Mouse (Mus musculus): ENCODE data around the gene Ralgps2.
A peak's percentile ranks its signal among the peaks of the same experiment; 100 is the strongest.

Gene Ralgps2

GRCm38 (mm10) chr1:156891561-156891960, 47.9 kb downstream of the Ralgps2 start:
- DNase-seq, result no peak

DNA sequence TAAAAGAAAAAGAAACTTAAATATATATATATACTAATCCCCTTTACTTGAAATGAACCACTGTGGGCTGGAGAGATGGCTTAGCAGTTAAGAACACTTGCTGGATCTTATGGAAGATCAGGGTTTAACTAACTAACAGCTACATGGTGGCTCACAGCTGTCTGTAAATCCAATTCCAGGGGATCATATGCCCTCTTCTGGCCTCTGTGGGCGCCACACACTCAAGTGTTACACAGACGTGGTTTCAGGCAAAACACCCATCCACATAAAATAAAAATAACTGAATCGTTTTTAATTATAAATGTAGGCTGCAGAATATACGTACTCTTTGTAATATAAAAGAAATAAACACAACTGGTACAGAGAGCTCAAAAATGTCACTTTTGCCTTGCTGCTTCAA, 50.6 kb downstream of the Ralgps2 start:
- DNase-seq, result no peak

GRCm38 (mm10) chr1:156885879-156886278, 53.5 kb downstream of the Ralgps2 start:
- DNase-seq, result no peak

- no peak for DNase-seq
Observed at GRCm38 (mm10) chr1:156884782-156885181, 54.6 kb downstream of the Ralgps2 start.

- DNase-seq, result no peak
Observed at GRCm38 (mm10) chr1:156870616-156871015, 68.8 kb downstream of the Ralgps2 start.

GRCm38 (mm10) chr1:156870028-156870427, 69.4 kb downstream of the Ralgps2 start:
- no peak for DNase-seq

DNA sequence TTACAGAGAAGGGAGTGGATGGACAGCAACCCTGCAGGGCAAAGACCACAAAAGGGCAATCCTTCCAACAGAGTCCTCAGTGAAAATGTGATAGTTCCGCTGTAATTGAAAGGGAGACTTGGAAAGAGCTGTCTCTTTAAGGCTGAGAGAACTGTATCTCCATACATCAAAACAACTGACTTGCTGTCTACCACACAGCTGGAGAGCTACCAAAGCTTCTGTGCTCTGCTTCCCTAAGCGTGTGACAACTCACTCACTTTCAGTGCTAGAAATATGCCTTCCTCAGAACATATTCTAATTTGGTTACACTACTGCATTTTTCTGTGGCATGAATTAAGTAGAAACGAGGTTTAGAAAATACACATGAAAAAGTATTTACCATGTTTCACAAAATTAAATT, 75.2 kb downstream of the Ralgps2 start:
- DNase-seq, result no peak

- no peak for DNase-seq
Observed at GRCm38 (mm10) chr1:156863726-156864125, 75.7 kb downstream of the Ralgps2 start.

- no peak for DNase-seq
Observed at GRCm38 (mm10) chr1:156861475-156862043, 77.9 kb downstream of the Ralgps2 start.

DNA sequence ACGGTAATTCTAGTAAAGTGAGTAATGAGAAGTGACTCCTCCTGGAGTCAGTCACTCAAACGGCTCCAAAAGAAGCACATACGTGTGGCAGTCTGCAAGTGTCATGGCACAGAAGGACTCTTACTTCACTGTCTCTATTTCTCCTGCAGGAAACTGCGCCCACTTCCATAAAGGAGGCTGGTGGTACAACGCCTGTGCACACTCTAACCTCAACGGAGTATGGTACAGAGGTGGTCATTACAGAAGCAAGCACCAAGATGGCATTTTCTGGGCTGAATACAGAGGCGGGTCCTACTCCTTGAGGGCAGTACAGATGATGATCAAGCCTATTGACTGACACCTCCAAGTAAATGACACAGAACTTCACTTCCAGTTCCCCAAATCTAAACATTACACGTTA, 79.2 kb downstream of the Ralgps2 start:
- DNase-seq, result no peak

DNA sequence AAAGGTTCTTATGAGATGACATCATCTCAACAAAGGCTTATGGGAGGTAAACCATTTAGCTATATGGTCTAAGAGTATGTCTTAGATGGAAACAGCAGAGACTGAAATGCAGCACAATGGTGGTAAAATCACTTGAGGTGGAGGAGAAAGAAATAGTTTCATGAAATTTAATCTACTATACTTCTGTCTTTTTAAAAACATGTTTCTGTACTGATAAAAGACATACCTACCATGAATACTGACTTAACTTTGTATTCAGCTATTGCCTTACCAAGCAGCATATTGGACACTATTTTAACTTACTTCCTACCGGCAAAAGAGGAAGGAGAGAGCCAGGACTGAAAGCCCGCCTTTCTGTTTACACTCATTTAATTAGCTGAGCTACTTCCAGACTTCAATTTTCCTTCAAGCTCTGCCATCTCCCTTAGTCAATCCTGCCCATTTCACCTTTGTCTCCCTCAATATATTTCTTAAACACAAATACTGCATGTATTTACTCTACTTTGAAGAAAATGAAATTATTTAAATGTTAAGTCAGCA, 79.6 kb downstream of the Ralgps2 start:
- DNase-seq, result no peak

DNA sequence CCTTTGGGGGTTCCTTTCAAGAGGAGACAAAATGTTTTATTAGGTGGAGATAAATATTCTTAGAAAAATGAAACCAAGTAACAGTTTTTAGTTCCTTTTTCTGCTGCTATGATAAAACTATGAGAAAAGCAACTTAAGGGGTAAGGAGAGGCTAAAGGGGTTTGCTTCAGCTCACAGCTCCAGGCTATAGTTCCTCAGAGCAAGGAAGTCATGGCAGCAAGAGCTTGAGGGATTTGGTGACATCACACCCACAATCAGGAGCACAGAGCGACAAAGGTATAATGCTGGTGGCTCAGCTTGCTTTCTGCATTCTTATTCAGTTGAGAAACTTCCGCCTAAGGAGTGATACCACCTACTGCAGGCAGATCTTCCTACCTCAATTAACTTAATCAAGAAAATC, 80.3 kb downstream of the Ralgps2 start:
- DNase-seq, result no peak

- no peak for DNase-seq
Observed at GRCm38 (mm10) chr1:156856666-156857065, 82.8 kb downstream of the Ralgps2 start.

DNA sequence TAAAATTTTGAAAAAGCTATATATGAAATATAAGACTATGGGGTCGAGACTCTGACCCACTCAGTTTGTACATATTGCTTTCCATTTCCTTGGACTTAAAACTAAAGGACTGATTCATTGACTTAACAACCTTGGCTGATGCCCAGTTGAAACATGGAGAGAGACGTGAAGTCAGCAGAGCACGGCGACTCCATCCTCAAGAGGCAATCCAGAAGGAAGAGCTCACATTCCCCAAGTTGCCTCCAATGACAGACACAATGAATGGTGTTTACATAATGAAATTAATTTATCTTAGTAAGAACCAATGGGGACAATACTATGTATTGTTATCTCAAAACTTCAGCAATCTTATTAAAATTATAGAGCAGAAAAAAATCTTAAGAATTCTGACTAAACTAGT, 84.9 kb downstream of the Ralgps2 start:
- no peak for DNase-seq

- no peak for DNase-seq
Observed at GRCm38 (mm10) chr1:156852872-156853271, 86.6 kb downstream of the Ralgps2 start.

DNA sequence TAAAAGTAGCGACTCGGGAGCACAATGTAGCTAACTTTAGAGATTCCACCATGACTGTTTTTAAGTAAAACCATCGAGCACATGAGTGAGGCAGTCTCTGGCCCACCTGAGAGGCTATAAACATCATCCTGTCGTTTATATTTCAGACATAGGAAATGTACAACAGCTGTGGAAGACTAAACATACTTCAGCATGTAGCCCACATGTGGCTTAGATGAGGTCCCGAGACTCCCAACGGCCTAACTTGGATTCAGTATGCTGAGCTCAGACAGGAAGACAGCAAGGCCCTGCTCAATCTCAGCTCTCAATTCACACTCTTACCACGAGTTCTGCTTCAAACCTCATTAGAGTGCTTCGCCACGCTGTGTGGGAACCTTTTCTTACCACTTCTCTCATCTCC, 87.0 kb downstream of the Ralgps2 start:
- DNase-seq, result no peak

DNA sequence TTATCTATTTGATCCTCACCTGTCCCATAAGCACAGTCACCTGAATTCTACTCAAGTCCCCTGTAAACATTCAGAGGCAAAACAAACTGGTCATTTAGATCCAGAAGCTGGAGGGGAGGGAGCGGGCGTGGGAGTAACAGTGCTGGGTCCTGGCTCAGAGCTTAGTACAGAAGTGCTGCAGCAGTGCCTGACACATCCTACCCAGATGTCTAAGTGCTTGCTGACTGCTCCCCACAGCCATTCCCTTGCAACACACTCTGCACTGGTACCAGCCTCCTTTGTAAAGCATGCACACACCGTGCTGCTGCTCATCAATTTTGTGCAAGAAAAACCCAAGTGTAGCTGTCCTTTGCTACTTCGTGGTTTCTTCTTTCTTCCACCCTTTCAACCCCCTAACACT, 92.3 kb downstream of the Ralgps2 start:
- DNase-seq, result no peak

DNA sequence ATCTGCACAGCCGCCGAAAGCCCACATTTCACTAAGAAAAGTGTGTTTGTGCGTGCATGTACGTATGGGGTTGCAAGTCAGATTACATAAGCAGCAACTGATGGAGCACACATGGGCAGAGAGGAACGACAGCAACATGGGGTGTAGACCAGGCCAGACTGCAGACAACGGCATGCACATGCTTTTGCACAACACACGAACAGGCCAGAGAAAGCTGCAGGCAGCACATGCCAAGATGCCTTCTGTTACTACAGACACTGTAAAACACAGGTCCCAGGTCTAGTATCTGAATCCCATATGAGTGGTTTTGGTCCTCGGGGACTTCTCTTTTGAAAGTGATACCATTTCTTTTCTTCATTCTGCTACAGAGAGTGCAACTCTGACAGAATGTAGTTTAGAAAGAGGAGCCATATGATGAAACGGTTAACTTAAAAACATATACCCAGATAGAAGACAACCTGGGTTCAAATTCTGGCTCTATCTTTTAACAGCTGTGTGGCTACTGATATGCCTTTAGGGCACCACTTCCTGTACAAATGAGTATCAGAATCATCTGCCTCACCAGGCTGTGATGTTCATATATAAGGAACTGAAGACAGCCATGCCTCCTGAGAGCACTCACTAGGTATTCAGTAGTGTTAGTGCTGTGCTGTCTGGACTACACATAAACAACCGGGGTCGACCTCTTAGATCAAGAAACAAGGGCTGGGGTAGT, 97.6 kb downstream of the Ralgps2 start:
- DNase-seq, result peak; percentile 12

- DNase-seq, result no peak
Observed at GRCm38 (mm10) chr1:156838695-156839094, 100.7 kb downstream of the Ralgps2 start.

DNA sequence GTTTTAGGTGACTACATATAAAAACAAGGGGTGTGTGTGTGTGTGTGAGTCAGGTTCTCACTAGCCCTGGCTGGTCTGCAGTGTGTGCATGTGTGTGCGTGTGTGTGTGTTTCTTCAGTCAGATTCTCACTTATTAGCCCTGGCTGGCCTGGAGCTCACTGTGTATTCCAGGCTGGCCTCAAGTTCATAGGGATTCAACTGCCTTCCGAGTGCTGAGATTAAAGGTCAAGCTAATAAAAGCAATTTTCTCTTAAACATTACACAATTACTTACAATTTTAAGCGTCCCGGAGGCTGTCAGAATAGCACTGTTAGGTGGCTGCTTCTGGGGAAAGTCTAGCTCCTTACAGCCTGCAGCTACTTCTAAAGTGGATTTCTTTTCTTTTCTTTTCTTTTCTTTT, 101.2 kb downstream of the Ralgps2 start, which contains the start of gene Angptl1:
Gene Angptl1, plus strand, starts transcription at position 386 of the 400 bp plus-strand sequence.
- no peak for DNase-seq

- DNase-seq, result no peak
Observed at GRCm38 (mm10) chr1:156819236-156819635, 120.2 kb downstream of the Ralgps2 start.

GRCm38 (mm10) chr1:156813485-156813884, 125.9 kb downstream of the Ralgps2 start:
- DNase-seq, result no peak

- DNase-seq, result no peak
Observed at GRCm38 (mm10) chr1:156812716-156813115, 126.7 kb downstream of the Ralgps2 start.

- DNase-seq, result no peak
Observed at GRCm38 (mm10) chr1:156811928-156812327, 127.5 kb downstream of the Ralgps2 start.

- no peak for DNase-seq
Observed at GRCm38 (mm10) chr1:156808332-156808731, 131.1 kb downstream of the Ralgps2 start.
